Comparison of ENCODE assay signal across 26 mouse cellular contexts in the genomic region with DNA sequence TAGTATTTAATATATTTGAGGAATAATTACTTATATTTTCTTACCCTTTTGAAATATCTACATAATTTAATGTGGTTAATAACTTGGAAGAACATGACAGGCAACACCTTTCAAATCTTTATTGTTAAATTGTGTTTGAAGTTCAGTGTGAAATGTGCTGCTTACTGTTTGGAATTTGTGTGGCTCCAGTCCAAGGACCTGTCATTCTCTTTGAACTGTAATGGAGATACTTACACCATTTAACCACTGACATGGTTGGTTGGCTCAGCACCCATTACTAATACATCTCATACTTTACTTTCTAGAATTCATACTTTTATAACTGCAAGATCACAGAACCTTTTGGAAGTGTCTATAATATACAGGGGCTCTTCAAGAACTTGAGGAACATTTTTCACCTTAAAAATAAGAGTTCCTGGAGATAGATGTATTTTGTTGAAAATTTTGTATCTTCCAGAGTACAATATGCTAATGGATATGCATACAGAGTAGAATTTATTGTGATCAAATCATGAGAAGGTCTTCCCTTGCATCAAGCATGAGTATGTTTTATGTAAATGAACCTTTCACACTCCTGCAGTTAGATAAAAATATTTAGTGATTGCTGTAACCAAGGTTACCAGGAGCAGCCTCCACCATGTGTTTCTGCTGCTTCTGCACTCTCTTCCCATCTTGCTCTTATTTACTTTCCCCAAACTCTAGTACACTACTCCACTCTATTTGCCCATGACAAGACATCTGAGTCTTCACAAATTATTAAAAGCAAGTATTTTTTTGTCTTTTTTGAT.
"Had no signal": no experiment of that assay in that cellular context is flagged by ENCODE, and none has a peak within 500 bp of the region (broad histone marks: within the 10 kb centered on the region; RNA-seq: fewer than 3 reads in every experiment).

No protein-coding gene starts in this region.

- H3K36me3 ChIP-seq: limb, embryonic 10.5 days; limb, embryonic 13.5 days; liver, embryonic 12.5 days; liver, embryonic 15.5 days; lung, embryonic 15.5 days; midbrain, embryonic 10.5 days; midbrain, embryonic 13.5 days; neural tube, embryonic 13.5 days had no signal

- H3K9ac ChIP-seq: limb, embryonic 13.5 days; liver, embryonic 12.5 days; liver, embryonic 15.5 days; lung, embryonic 15.5 days; midbrain, embryonic 13.5 days; neural tube, embryonic 13.5 days had no signal

- ATAC-seq: liver, embryonic 12.5 days; midbrain, embryonic 13.5 days; midbrain, embryonic 16.5 days had no signal

- H3K27me3 ChIP-seq: limb, embryonic 13.5 days; liver, embryonic 12.5 days; liver, embryonic 15.5 days; lung, embryonic 15.5 days; megakaryocyte, embryonic 14.5 days; midbrain, embryonic 13.5 days; neural tube, embryonic 13.5 days had no signal

- H3K4me3 ChIP-seq: layer of hippocampus, adult 2 months; limb, embryonic 10.5 days; limb, embryonic 13.5 days; liver, embryonic 12.5 days; liver, embryonic 15.5 days; lung, embryonic 15.5 days; megakaryocyte, embryonic 14.5 days; midbrain, embryonic 10.5 days; midbrain, embryonic 13.5 days; myocyte; neural tube, embryonic 13.5 days had no signal

- H3K9me3 ChIP-seq: limb, embryonic 10.5 days; limb, embryonic 13.5 days; liver, embryonic 12.5 days; liver, embryonic 15.5 days; lung, embryonic 15.5 days; midbrain, embryonic 10.5 days; midbrain, embryonic 13.5 days; neural tube, embryonic 13.5 days had no signal

- DNase-seq: kidney, postnatal 25 days; layer of hippocampus, adult 9-11 months; liver; lung, adult 18-20 months; lung, postnatal 10 days; lung, postnatal 36 days; retina, postnatal 1 day; right cerebral cortex, postnatal 14 days; right cerebral cortex, postnatal 4 days; thymus, adult 2 months; thymus, postnatal 14 days; thymus, postnatal 4 days had no signal

- H3K27ac ChIP-seq: kidney, postnatal 0 days; layer of hippocampus, adult 2 months; limb, embryonic 10.5 days; limb, embryonic 13.5 days; liver, embryonic 12.5 days; liver, embryonic 15.5 days; lung, embryonic 15.5 days; midbrain, embryonic 10.5 days; midbrain, embryonic 13.5 days; neural tube, embryonic 13.5 days; stomach, postnatal 0 days had no signal

- H3K4me1 ChIP-seq: limb, embryonic 10.5 days; limb, embryonic 13.5 days; liver, embryonic 12.5 days; liver, embryonic 15.5 days; lung, embryonic 15.5 days; megakaryocyte, embryonic 14.5 days; midbrain, embryonic 10.5 days; midbrain, embryonic 13.5 days; neural tube, embryonic 13.5 days had no signal

- H3K4me2 ChIP-seq: limb, embryonic 13.5 days; liver, embryonic 12.5 days; liver, embryonic 15.5 days; lung, embryonic 15.5 days; midbrain, embryonic 13.5 days; neural tube, embryonic 13.5 days had no signal
